Mouse (Mus musculus): ENCODE data around the gene Slc35d3.

DNA sequence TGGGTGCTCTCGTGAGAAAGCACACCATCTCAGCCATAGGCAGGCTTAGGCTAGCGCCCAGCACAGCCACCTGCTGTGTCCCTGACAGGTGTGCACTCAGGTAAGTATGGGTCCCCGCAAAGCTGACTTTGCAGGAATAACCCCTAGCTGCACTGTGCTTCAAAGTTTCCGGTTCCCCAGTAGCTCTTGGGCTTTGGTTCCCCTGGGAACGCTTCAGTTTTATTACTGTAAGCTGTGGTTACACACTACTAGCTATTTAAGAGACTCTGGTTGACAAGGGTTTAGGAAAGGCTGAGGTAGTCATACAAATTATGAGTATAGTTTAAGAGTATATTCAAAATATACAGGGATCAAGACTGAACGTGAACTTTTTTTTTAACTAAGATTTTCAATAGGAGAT lies 1.5 kb upstream of the Slc35d3 start:
- TF ChIP-seq POLR2A (IDR thresholded peaks at IDR 0.05; ENCODE audit: low read depth, low read length) = no peak
- no peak for TF ChIP-seq CTCF (IDR thresholded peaks at IDR 0.05; ENCODE audit: borderline replicate concordance, insufficient read depth, low read length)

Measured in embryonic fibroblast, embryonic 13.5 days (primary cell).